Mouse (Mus musculus) olfactory bulb, adult 2 months (tissue): ENCODE data around the gene Clcn5. TPM values are rescaled to one million over a fixed set of nuclear protein-coding genes. Genes with fewer than 3 reads are reported as not detected.

Experiments
- H3K27ac ChIP-seq: fragments of 200-500 bp; 2 replicates; pipeline ENCODE4 v1.5.1; 2012; ENCODE audit warnings: low read depth, low read length; ENCODE audit not compliant: insufficient read depth
- H3K4me1 ChIP-seq: fragments of 200-500 bp; 2 replicates; pipeline ENCODE4 v1.6.1; 2012; ENCODE audit warnings: low read length; ENCODE audit not compliant: control insufficient read depth, insufficient read depth
- H3K4me3 ChIP-seq: fragments of 200-500 bp; 2 replicates; pipeline ENCODE4 v1.5.1; 2012; ENCODE audit warnings: mild to moderate bottlenecking, low read depth, low read length, moderate library complexity; ENCODE audit not compliant: insufficient read depth
- CTCF ChIP-seq: fragments of 200-500 bp; IDR thresholded peaks from 2 replicates; pipeline ENCODE4 v1.5.1; 2012; ENCODE audit warnings: low read depth, mild to moderate bottlenecking, low read length, moderate library complexity; ENCODE audit not compliant: insufficient read depth
- POLR2A ChIP-seq: fragments of 200-500 bp; IDR thresholded peaks from 2 replicates; pipeline ENCODE4 v1.6.1; 2012; ENCODE audit warnings: mild to moderate bottlenecking, low read depth, low read length, moderate library complexity; ENCODE audit not compliant: insufficient read depth
- WGBS: fragments of 180-500 bp; shearing (Covaris S2); methylation state at CpG from one replicate; pipeline ENCODE4 v1.1.7; 2018; 5-methylcytosine and 5-hydroxymethylcytosine counted together
- polyA plus RNA-seq: library from polyadenylated mRNA; stranded (reverse); fragments of >200 nt; gene quantifications from 2 replicates; pipeline ENCODE4 v1.2.4, GENCODE M21; 2012; ENCODE audit warnings: low replicate concordance; ENCODE audit not compliant: missing spikeins, insufficient read depth, insufficient read length

The Clcn5 gene
- polyA plus RNA-seq, 1 experiment: not detected

- no peak overlapping the region for H3K4me3 ChIP-seq
- no peak for TF ChIP-seq CTCF
- no peak for TF ChIP-seq POLR2A
- no peak overlapping the region for H3K27ac ChIP-seq
- 74% methylated on average over 8 of the region's 8 CpGs for WGBS
- H3K4me1 ChIP-seq: no peaks in the 10 kb centered on the region
Observed at GRCm38 (mm10) chrX:7292151-7292768, 26.9 kb downstream of the Clcn5 start.

GRCm38 (mm10) chrX:7288976-7289375 is 30.2 kb downstream of the Clcn5 start:
- no peak for TF ChIP-seq POLR2A
- TF ChIP-seq CTCF: no peak
- H3K27ac ChIP-seq: no peak overlapping the region
- H3K4me3 ChIP-seq: no peak overlapping the region
- H3K4me1 ChIP-seq: no peaks in the 10 kb centered on the region
- WGBS: 33% methylated on average over 2 of the region's 2 CpGs

- no peak overlapping the region for H3K27ac ChIP-seq
- no peak for TF ChIP-seq POLR2A
- TF ChIP-seq CTCF: no peak
- no peaks in the 10 kb centered on the region for H3K4me1 ChIP-seq
- 96% methylated on average over 2 of the region's 2 CpGs for WGBS
- no peak overlapping the region for H3K4me3 ChIP-seq
Observed at GRCm38 (mm10) chrX:7287051-7287734, 32.0 kb downstream of the Clcn5 start.

- H3K4me1 ChIP-seq: no peaks in the 10 kb centered on the region
- no peak overlapping the region for H3K27ac ChIP-seq
- H3K4me3 ChIP-seq: no peak overlapping the region
- 86% methylated on average over 1 of the region's 1 CpGs for whole genome bisulfite sequencing
- TF ChIP-seq POLR2A (no peak), CTCF (no peak)
Observed at GRCm38 (mm10) chrX:7282636-7283035, 36.5 kb downstream of the Clcn5 start.

- 59% methylated on average over 5 of the region's 5 CpGs for WGBS
- H3K4me3 ChIP-seq: no peak overlapping the region
- H3K27ac ChIP-seq: no peak overlapping the region
- TF ChIP-seq CTCF: no peak
- no peak for TF ChIP-seq POLR2A
- H3K4me1 ChIP-seq: no peaks in the 10 kb centered on the region
Observed at GRCm38 (mm10) chrX:7279722-7280121, 39.4 kb downstream of the Clcn5 start.

GRCm38 (mm10) chrX:7276564-7276963 is 42.6 kb downstream of the Clcn5 start:
- no peak overlapping the region for H3K4me3 ChIP-seq
- 73% methylated on average over 6 of the region's 6 CpGs for WGBS
- no peak overlapping the region for H3K27ac ChIP-seq
- H3K4me1 ChIP-seq: no peaks in the 10 kb centered on the region
- no peak for TF ChIP-seq CTCF
- no peak for TF ChIP-seq POLR2A

GRCm38 (mm10) chrX:7261149-7261548 is 58.0 kb downstream of the Clcn5 start:
- WGBS: 95% methylated on average over 5 of the region's 5 CpGs
- TF ChIP-seq CTCF: no peak
- H3K4me3 ChIP-seq: no peak overlapping the region
- no peak overlapping the region for H3K27ac ChIP-seq
- H3K4me1 ChIP-seq: no peaks in the 10 kb centered on the region

- Histone ChIP-seq H3K4me1 (no peaks in the 10 kb centered on the region), H3K4me3 (no peak overlapping the region), H3K27ac (no peak overlapping the region)
- TF ChIP-seq POLR2A (no peak), CTCF (no peak)
- 90% methylated on average over 5 of the region's 5 CpGs for WGBS
Observed at GRCm38 (mm10) chrX:7260400-7261113, 58.6 kb downstream of the Clcn5 start.

- no peak for TF ChIP-seq POLR2A
- no peak for TF ChIP-seq CTCF
- Histone ChIP-seq H3K4me3 (no peak overlapping the region), H3K4me1 (no peaks in the 10 kb centered on the region), H3K27ac (no peak overlapping the region)
- WGBS: 87% methylated on average over 3 of the region's 3 CpGs
Observed at GRCm38 (mm10) chrX:7259718-7260117, 59.4 kb downstream of the Clcn5 start.
